Mouse (Mus musculus) stomach, embryonic 16.5 days (tissue): ENCODE results near the gene E2f6. TPM values are rescaled to one million over a fixed set of nuclear protein-coding genes. Genes with fewer than 3 reads are reported as not detected.
A peak's percentile ranks its signal among the peaks of the same experiment; 100 is the strongest.

Experiments
- ATAC-seq: fragments of 200-750 bp; cut with Nextera tagmentation; 2 replicates; pipeline ENCODE4 v1.8.0; 2017; ENCODE audit warnings: moderate number of reproducible peaks, moderate TSS enrichment; ENCODE audit not compliant: insufficient read depth, low FRiP score
- H3K27ac ChIP-seq: fragments of 300-500 bp; sonication (generic); 2 replicates; pipeline ENCODE4 v1.5.1; 2014; ENCODE audit warnings: low read length
- H3K27me3 ChIP-seq: fragments of 300-500 bp; sonication (generic); 2 replicates; pipeline ENCODE4 v1.6.1; 2014; ENCODE audit warnings: low read length, control low read depth, mixed read lengths; ENCODE audit not compliant: control insufficient read depth, insufficient read depth
- H3K36me3 ChIP-seq: fragments of 300-500 bp; sonication (generic); 2 replicates; pipeline ENCODE4 v1.6.1; 2014; ENCODE audit warnings: low read length; ENCODE audit not compliant: control insufficient read depth, insufficient read depth
- H3K4me1 ChIP-seq: fragments of 300-500 bp; sonication (generic); 2 replicates; pipeline ENCODE4 v1.6.1; 2014; ENCODE audit warnings: low read length, control low read depth, mixed read lengths; ENCODE audit not compliant: control insufficient read depth, insufficient read depth
- H3K4me2 ChIP-seq: fragments of 300-500 bp; sonication (generic); 2 replicates; pipeline ENCODE4 v1.6.1; 2014; ENCODE audit warnings: low read depth, low read length, mixed read lengths
- H3K4me3 ChIP-seq: fragments of 300-500 bp; sonication (generic); replicated peaks from 2 replicates; pipeline ENCODE4 v1.5.1; 2014; ENCODE audit warnings: mild to moderate bottlenecking, low read length
- H3K9ac ChIP-seq: fragments of 300-500 bp; sonication (generic); 2 replicates; pipeline ENCODE4 v1.6.1; 2014; ENCODE audit warnings: low read length
- H3K9me3 ChIP-seq: fragments of 300-500 bp; sonication (generic); replicated peaks from 2 replicates; pipeline ENCODE4 v1.6.1; 2016; ENCODE audit warnings: low read length, control low read depth; ENCODE audit not compliant: control insufficient read depth
- WGBS: fragments of 180-500 bp; shearing (Covaris S2); extraction: QIAGEN DNeasy Blood & Tissue Kit; methylation state at CpG from one replicate; pipeline ENCODE4 v1.1.7; 2014; 5-methylcytosine and 5-hydroxymethylcytosine counted together
- polyA plus RNA-seq: library from polyadenylated mRNA; unstranded; fragments of >200 nt; fragmentation: Nextera tagmentation; extraction: Ambion mirVana; gene quantifications from 2 replicates; pipeline ENCODE4 v1.2.1, GENCODE M21; 2015

Gene E2f6
- polyA plus RNA-seq, 1 experiment from 2014 or later: 27.9 TPM

DNA sequence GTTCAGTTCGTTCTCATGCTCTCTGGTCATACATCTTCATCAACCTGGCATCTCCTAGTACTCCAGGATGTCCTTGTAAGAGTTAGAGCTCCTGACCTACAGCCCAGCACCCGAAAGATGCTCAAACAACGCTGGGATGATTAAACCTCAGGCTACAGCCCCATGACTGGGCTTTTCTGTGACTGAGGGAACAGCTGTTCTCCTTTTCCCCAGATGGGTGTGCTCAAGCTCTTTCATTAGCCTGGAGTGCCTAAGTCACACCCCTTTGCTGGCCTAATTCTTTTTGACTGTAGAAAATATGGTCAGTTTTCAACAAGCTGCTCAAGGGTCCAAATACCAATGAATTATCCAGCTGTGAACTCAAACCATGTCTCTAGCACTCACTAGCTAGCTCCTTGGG, 2.7 kb upstream of the E2f6 start:
- peak; percentile 35; the same call in 1 of the 2 replicates for ATAC-seq
- no peak overlapping the region for H3K4me3 ChIP-seq
- no peaks in the 10 kb centered on the region for H3K36me3 ChIP-seq
- H3K9ac ChIP-seq: no peak overlapping the region
- no peak overlapping the region for H3K27ac ChIP-seq
- H3K4me2 ChIP-seq: no peak overlapping the region
- H3K27me3 ChIP-seq: no peaks in the 10 kb centered on the region
- H3K9me3 ChIP-seq: no peaks in the 10 kb centered on the region
- H3K4me1 ChIP-seq: peaks cover 9% of the 10 kb centered on the region
- WGBS: 30% methylated on average over 3 of the region's 3 CpGs

- Histone ChIP-seq H3K9ac (peak overlapping the region; percentile 97), H3K36me3 (no peaks in the 10 kb centered on the region), H3K27me3 (no peaks in the 10 kb centered on the region), H3K4me3 (peak overlapping the region; percentile 82), H3K4me2 (peak overlapping the region; percentile 87), H3K9me3 (no peaks in the 10 kb centered on the region), H3K4me1 (peaks cover 9% of the 10 kb centered on the region), H3K27ac (no peak overlapping the region)
- ATAC-seq: peak; percentile 8; the same call in 1 of the 2 replicates
- WGBS: 2% methylated on average over 15 of the region's 15 CpGs
These were observed 714 bp downstream of the E2f6 start for GRCm38 (mm10) chr12:16811477-16811876.

DNA sequence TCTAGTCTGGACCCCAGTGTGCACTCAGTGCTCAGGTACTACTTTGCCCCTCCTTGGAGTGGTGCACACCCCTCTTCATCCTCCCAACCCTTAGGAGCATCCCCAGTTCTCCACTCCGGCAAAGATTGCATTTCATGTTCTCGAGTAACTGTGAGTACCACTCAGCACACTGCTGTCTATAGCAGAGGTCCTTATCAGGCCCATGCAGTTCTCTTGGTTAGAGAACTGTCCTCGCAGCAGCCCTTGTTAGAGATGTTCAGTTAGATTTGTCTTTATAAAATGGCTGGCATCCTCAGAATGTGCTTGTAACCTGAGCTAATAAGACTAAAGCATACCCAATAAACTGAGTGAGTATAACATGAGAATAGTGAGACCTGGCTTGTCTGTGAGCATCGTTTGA, 6.4 kb downstream of the E2f6 start:
- no peak overlapping the region for H3K9ac ChIP-seq
- no peak overlapping the region for H3K4me2 ChIP-seq
- peaks cover 5% of the 10 kb centered on the region for H3K4me1 ChIP-seq
- no peaks in the 10 kb centered on the region for H3K27me3 ChIP-seq
- H3K36me3 ChIP-seq: peaks cover 17% of the 10 kb centered on the region
- no peak for ATAC-seq
- no peak overlapping the region for H3K4me3 ChIP-seq
- WGBS: 76% methylated on average over 4 of the region's 4 CpGs
- H3K9me3 ChIP-seq: no peaks in the 10 kb centered on the region
- no peak overlapping the region for H3K27ac ChIP-seq

- Histone ChIP-seq H3K9me3 (no peaks in the 10 kb centered on the region), H3K27me3 (no peaks in the 10 kb centered on the region), H3K9ac (no peak overlapping the region), H3K4me1 (no peaks in the 10 kb centered on the region), H3K4me3 (no peak overlapping the region), H3K36me3 (peaks cover 22% of the 10 kb centered on the region), H3K27ac (no peak overlapping the region), H3K4me2 (no peak overlapping the region)
- no peak for ATAC-seq
- WGBS: 32% methylated on average over 11 of the region's 11 CpGs
These were observed 7.8 kb downstream of the E2f6 start for GRCm38 (mm10) chr12:16818513-16818912.

GRCm38 (mm10) chr12:16820761-16821160, 10.0 kb downstream of the E2f6 start:
- Histone ChIP-seq H3K9me3 (no peaks in the 10 kb centered on the region), H3K4me2 (no peak overlapping the region), H3K4me3 (no peak overlapping the region), H3K27ac (no peak overlapping the region), H3K36me3 (peaks cover 24% of the 10 kb centered on the region), H3K9ac (no peak overlapping the region), H3K27me3 (no peaks in the 10 kb centered on the region), H3K4me1 (no peaks in the 10 kb centered on the region)
- WGBS: 88% methylated on average over 7 of the region's 7 CpGs
- no peak for ATAC-seq

- H3K9ac ChIP-seq: no peak overlapping the region
- no peak overlapping the region for H3K4me3 ChIP-seq
- no peak overlapping the region for H3K27ac ChIP-seq
- H3K27me3 ChIP-seq: no peaks in the 10 kb centered on the region
- H3K4me2 ChIP-seq: no peak overlapping the region
- WGBS: 95% methylated on average over 10 of the region's 10 CpGs
- no peaks in the 10 kb centered on the region for H3K9me3 ChIP-seq
- H3K36me3 ChIP-seq: peaks cover 20% of the 10 kb centered on the region
- H3K4me1 ChIP-seq: no peaks in the 10 kb centered on the region
- no peak for ATAC-seq
These were observed 11.5 kb downstream of the E2f6 start for GRCm38 (mm10) chr12:16822181-16822734.

- WGBS: 89% methylated on average over 1 of the region's 1 CpGs
- H3K27ac ChIP-seq: no peak overlapping the region
- H3K4me1 ChIP-seq: no peaks in the 10 kb centered on the region
- peaks cover 18% of the 10 kb centered on the region for H3K36me3 ChIP-seq
- ATAC-seq: no peak
- H3K4me3 ChIP-seq: no peak overlapping the region
- H3K27me3 ChIP-seq: no peaks in the 10 kb centered on the region
- no peak overlapping the region for H3K4me2 ChIP-seq
- H3K9me3 ChIP-seq: no peaks in the 10 kb centered on the region
- H3K9ac ChIP-seq: no peak overlapping the region
These were observed 12.9 kb downstream of the E2f6 start for GRCm38 (mm10) chr12:16823701-16824100.

GRCm38 (mm10) chr12:16828505-16828904, 17.7 kb downstream of the E2f6 start:
- no peak overlapping the region for H3K9ac ChIP-seq
- 51% methylated on average over 6 of the region's 6 CpGs for WGBS
- ATAC-seq: peak; percentile 65; the same call in 1 of the 2 replicates
- H3K27ac ChIP-seq: no peak overlapping the region
- no peaks in the 10 kb centered on the region for H3K4me1 ChIP-seq
- H3K4me2 ChIP-seq: no peak overlapping the region
- no peak overlapping the region for H3K4me3 ChIP-seq
- no peaks in the 10 kb centered on the region for H3K9me3 ChIP-seq
- H3K27me3 ChIP-seq: no peaks in the 10 kb centered on the region
- H3K36me3 ChIP-seq: peaks cover 6% of the 10 kb centered on the region; the same call in 1 of the 2 replicates

GRCm38 (mm10) chr12:16829785-16830184, 19.0 kb downstream of the E2f6 start:
- WGBS: 82% methylated on average over 2 of the region's 2 CpGs
- Histone ChIP-seq H3K27ac (no peak overlapping the region), H3K4me1 (peaks cover 2% of the 10 kb centered on the region; the same call in 1 of the 2 replicates), H3K36me3 (0 out of 2 replicates have a peak, but pooled peaks cover 3% of the 10 kb centered on the region), H3K9ac (no peak overlapping the region), H3K4me3 (no peak overlapping the region), H3K9me3 (no peaks in the 10 kb centered on the region), H3K4me2 (no peak overlapping the region), H3K27me3 (no peaks in the 10 kb centered on the region)
- no peak for ATAC-seq
